ENCODE assay signal across 8 mouse cellular contexts in genomic region chr10:80931153-80931671, GRCm38 (mm10). TPM values are rescaled to one million over a fixed set of nuclear protein-coding genes. Genes with fewer than 3 reads are reported as not detected.
DNase-seq lines count a peak whose midpoint lies in the region; ATAC-seq and TF ChIP-seq lines count a peak whose summit lies in the region.

No protein-coding gene starts in this region.

- peak overlapping the region; percentile 58; the same call in 1 of the 2 replicates for H3K9ac ChIP-seq in hindbrain, embryonic 12.5 days
- no peak overlapping the region for H3K9ac ChIP-seq in liver, embryonic 13.5 days
- peak overlapping the region; percentile 76; the same call in 1 of the 2 replicates for H3K9ac ChIP-seq in stomach, embryonic 15.5 days

- no peak for TF ChIP-seq CTCF in thymus, adult 2 months (IDR thresholded peaks at IDR 0.05; ENCODE audit: borderline replicate concordance, control insufficient read depth, extremely low read depth, insufficient read depth, low read length, poor library complexity)

- peak overlapping the region; percentile 75 for H3K4me2 ChIP-seq in hindbrain, embryonic 12.5 days (replicated peaks)
- peak overlapping the region; percentile 86 for H3K4me2 ChIP-seq in liver, embryonic 13.5 days
- H3K4me2 ChIP-seq in stomach, embryonic 15.5 days = peak overlapping the region; percentile 95

- ATAC-seq in CD4-positive, CD25-positive, alpha-beta regulatory T cell, adult 4 months = no peak
- ATAC-seq in hindbrain, embryonic 12.5 days (ENCODE audit: low FRiP score) = no peak
- no peak for ATAC-seq in liver, embryonic 13.5 days (ENCODE audit: low read depth)
- ATAC-seq in stomach, embryonic 15.5 days (ENCODE audit: insufficient read depth, low FRiP score, low read depth) = no peak

- peak overlapping the region; percentile 30 for H3K4me3 ChIP-seq in thymus, adult 2 months (ENCODE audit: control insufficient read depth, insufficient read depth, low read length)
- peak overlapping the region; percentile 45 for H3K4me3 ChIP-seq in hindbrain, embryonic 12.5 days
- peak overlapping the region; percentile 59 for H3K4me3 ChIP-seq in liver, embryonic 13.5 days (replicated peaks)
- peak overlapping the region; percentile 67 for H3K4me3 ChIP-seq in stomach, embryonic 15.5 days (replicated peaks)

- H3K9me3 ChIP-seq in hindbrain, embryonic 12.5 days (replicated peaks) = no peaks in the 10 kb centered on the region
- no peaks in the 10 kb centered on the region for H3K9me3 ChIP-seq in liver, embryonic 13.5 days (replicated peaks)
- H3K9me3 ChIP-seq in stomach, embryonic 15.5 days = no peaks in the 10 kb centered on the region

- H3K27me3 ChIP-seq in thymus, adult 2 months (ENCODE audit: control insufficient read depth, insufficient read depth, low read length) = peaks cover 12% of the 10 kb centered on the region; the same call in 1 of the 2 replicates
- peaks cover 61% of the 10 kb centered on the region for H3K27me3 ChIP-seq in hindbrain, embryonic 12.5 days
- H3K27me3 ChIP-seq in liver, embryonic 13.5 days = peaks cover 71% of the 10 kb centered on the region
- H3K27me3 ChIP-seq in stomach, embryonic 15.5 days (replicated peaks) = peaks cover 3% of the 10 kb centered on the region; the same call in 1 of the 2 replicates

- DNase-seq in CD4-positive, CD25-positive, alpha-beta regulatory T cell, adult 2 months (ENCODE audit: low read depth, low spot score) = peak; percentile 48
- DNase-seq in thymus, adult 2 months = no peak
- no peak for DNase-seq in thymus, postnatal 10 days (ENCODE audit: low spot score in 2 of 2)
- DNase-seq in liver, embryonic 13.5 days = no peak
- DNase-seq in thymus, postnatal 25 days = no peak

- no peak for TF ChIP-seq POLR2A in thymus, adult 2 months (IDR thresholded peaks at IDR 0.05; ENCODE audit: control insufficient read depth, extremely low read depth, insufficient read depth, low read length, poor library complexity)

- no peaks in the 10 kb centered on the region for H3K36me3 ChIP-seq in thymus, adult 2 months (ENCODE audit: control insufficient read depth, insufficient read depth, low read length)
- no peaks in the 10 kb centered on the region for H3K36me3 ChIP-seq in hindbrain, embryonic 12.5 days
- no peaks in the 10 kb centered on the region for H3K36me3 ChIP-seq in liver, embryonic 13.5 days
- no peaks in the 10 kb centered on the region for H3K36me3 ChIP-seq in stomach, embryonic 15.5 days

- 23% methylated on average over 14 of the region's 14 CpGs for WGBS in thymus, adult 2 months
- WGBS in hindbrain, embryonic 12.5 days = 4% methylated on average over 14 of the region's 14 CpGs
- 12% methylated on average over 14 of the region's 14 CpGs for WGBS in liver, embryonic 13.5 days (ENCODE audit: insufficient replicate concordance)
- WGBS in stomach, embryonic 15.5 days = 18% methylated on average over 10 of the region's 14 CpGs

- H3K4me1 ChIP-seq in thymus, adult 2 months (replicated peaks; ENCODE audit: control insufficient read depth, insufficient read depth, low read length) = peaks cover 41% of the 10 kb centered on the region
- peaks cover 67% of the 10 kb centered on the region for H3K4me1 ChIP-seq in hindbrain, embryonic 12.5 days
- peaks cover 72% of the 10 kb centered on the region for H3K4me1 ChIP-seq in liver, embryonic 13.5 days (replicated peaks)
- peaks cover 56% of the 10 kb centered on the region for H3K4me1 ChIP-seq in stomach, embryonic 15.5 days

- no peak overlapping the region for H3K27ac ChIP-seq in thymus, adult 2 months (ENCODE audit: control insufficient read depth, insufficient read depth, low read length)
- H3K27ac ChIP-seq in hindbrain, embryonic 12.5 days = no peak overlapping the region
- no peak overlapping the region for H3K27ac ChIP-seq in liver, embryonic 13.5 days
- H3K27ac ChIP-seq in stomach, embryonic 15.5 days = no peak overlapping the region

RNA-seq across cellular contexts. Expression of gene Gadd45b, which starts 1.3 kb away (rescaled TPM):
- 10 to 100 TPM; 25.3 to 38.9 TPM for polyA plus RNA-seq in CD4-positive, CD25-positive, alpha-beta regulatory T cell, adult 4 months (2017; shearing (Covaris generic))
- 36.2 and 53.2 TPM in 2 replicates for polyA plus RNA-seq in thymus, adult 2 months (2012; rRNA removed)
- polyA plus RNA-seq in hindbrain, embryonic 12.5 days (2016; fragmentation: Nextera tagmentation; extraction: Ambion mirVana) = 11.8 and 15.8 TPM in 2 replicates
- 1.6 and 1.8 TPM in 2 replicates for polyA plus RNA-seq in liver, embryonic 13.5 days (2015; fragmentation: Nextera tagmentation; extraction: Ambion mirVana)
- 33.6 TPM in 2 replicates for polyA plus RNA-seq in stomach, embryonic 15.5 days (2015; fragmentation: Nextera tagmentation; extraction: Ambion mirVana)

RNA-seq across cellular contexts. Expression of gene Lmnb2, which starts 13.2 kb away (rescaled TPM):
- polyA plus RNA-seq in CD4-positive, CD25-positive, alpha-beta regulatory T cell, adult 4 months (2017; shearing (Covaris generic)) = 1 to 10 TPM; 3.3 to 4.7 TPM
- 44.2 and 52.7 TPM in 2 replicates for polyA plus RNA-seq in thymus, adult 2 months (2012; rRNA removed)
- polyA plus RNA-seq in hindbrain, embryonic 12.5 days (2016; fragmentation: Nextera tagmentation; extraction: Ambion mirVana) = 56.8 and 57.9 TPM in 2 replicates
- 14.0 and 15.4 TPM in 2 replicates for polyA plus RNA-seq in liver, embryonic 13.5 days (2015; fragmentation: Nextera tagmentation; extraction: Ambion mirVana)
- polyA plus RNA-seq in stomach, embryonic 15.5 days (2015; fragmentation: Nextera tagmentation; extraction: Ambion mirVana) = 38.1 and 46.1 TPM in 2 replicates

RNA-seq across cellular contexts. Expression of gene Timm13, which starts 30.4 kb away (rescaled TPM):
- polyA plus RNA-seq in CD4-positive, CD25-positive, alpha-beta regulatory T cell, adult 4 months (2017; shearing (Covaris generic)) = 100 to 1,000 TPM; 212 to 257 TPM
- polyA plus RNA-seq in thymus, adult 2 months (2012; rRNA removed) = 227 and 310 TPM in 2 replicates
- 271 and 305 TPM in 2 replicates for polyA plus RNA-seq in hindbrain, embryonic 12.5 days (2016; fragmentation: Nextera tagmentation; extraction: Ambion mirVana)
- 249 and 266 TPM in 2 replicates for polyA plus RNA-seq in liver, embryonic 13.5 days (2015; fragmentation: Nextera tagmentation; extraction: Ambion mirVana)
- 317 and 334 TPM in 2 replicates for polyA plus RNA-seq in stomach, embryonic 15.5 days (2015; fragmentation: Nextera tagmentation; extraction: Ambion mirVana)

RNA-seq across cellular contexts. Expression of gene Tmprss9, which starts 59.6 kb away (rescaled TPM):
- polyA plus RNA-seq in CD4-positive, CD25-positive, alpha-beta regulatory T cell, adult 4 months (2017; shearing (Covaris generic)) = not detected
- polyA plus RNA-seq in thymus, adult 2 months (2012; rRNA removed) = 0.23 and 0.28 TPM in 2 replicates
- polyA plus RNA-seq in hindbrain, embryonic 12.5 days (2016; fragmentation: Nextera tagmentation; extraction: Ambion mirVana) = 0.08 TPM in 2 replicates
- 0.05 TPM in 1 of 2 replicates, not detected in the other for polyA plus RNA-seq in liver, embryonic 13.5 days (2015; fragmentation: Nextera tagmentation; extraction: Ambion mirVana)
- polyA plus RNA-seq in stomach, embryonic 15.5 days (2015; fragmentation: Nextera tagmentation; extraction: Ambion mirVana) = 0.06 TPM in 1 of 2 replicates, not detected in the other
